Mouse (Mus musculus): ENCODE results near the gene 1700013G24Rik. TPM values are rescaled to one million over a fixed set of nuclear protein-coding genes. Genes with fewer than 3 reads are reported as not detected.
A peak's percentile ranks its signal among the peaks of the same experiment; 100 is the strongest.

The 1700013G24Rik gene
- polyA plus RNA-seq, 1 experiment from 2014 or later: not detected

DNA sequence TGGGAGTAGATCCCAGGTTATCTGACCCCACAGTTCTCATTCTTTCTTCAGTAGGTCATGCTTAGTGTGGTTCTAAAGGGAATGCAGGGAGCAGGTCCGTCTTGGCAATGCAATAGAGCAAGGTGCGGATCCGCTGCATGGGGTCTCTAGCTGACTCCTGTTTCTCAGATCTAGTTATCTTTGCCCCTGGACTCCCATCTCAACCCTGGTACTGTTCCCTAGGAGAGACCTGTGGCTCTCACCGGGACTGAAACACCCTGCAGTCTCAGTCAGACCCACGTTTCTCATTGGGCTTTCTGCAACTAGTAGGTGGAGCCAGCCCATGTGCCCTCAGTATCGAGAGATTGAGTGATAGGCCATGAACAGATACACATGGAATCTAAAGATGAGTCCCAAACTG, 24.5 kb downstream of the 1700013G24Rik start:
- no peak for ATAC-seq (replicated peaks; ENCODE audit: extremely low read depth, insufficient read depth, low FRiP score)
- peak overlapping the region; percentile 86 for H3K27ac ChIP-seq (ENCODE audit: low read length)
- no peaks in the 10 kb centered on the region for H3K36me3 ChIP-seq (ENCODE audit: control insufficient read depth, insufficient read depth)
- peaks cover 100% of the 10 kb centered on the region for H3K4me1 ChIP-seq (ENCODE audit: control insufficient read depth, insufficient read depth, low read length)
- WGBS: 44% methylated on average over 6 of the region's 6 CpGs
- H3K4me3 ChIP-seq (ENCODE audit: low read length): no peak overlapping the region
- peak overlapping the region; percentile 66 for H3K9ac ChIP-seq (ENCODE audit: low read length)
- peak overlapping the region; percentile 65 for H3K4me2 ChIP-seq (ENCODE audit: low read depth, low read length)
- no peaks in the 10 kb centered on the region for H3K9me3 ChIP-seq (replicated peaks; ENCODE audit: control insufficient read depth, low read length)
- no peaks in the 10 kb centered on the region for H3K27me3 ChIP-seq (ENCODE audit: control insufficient read depth, insufficient read depth, low read length)

DNA sequence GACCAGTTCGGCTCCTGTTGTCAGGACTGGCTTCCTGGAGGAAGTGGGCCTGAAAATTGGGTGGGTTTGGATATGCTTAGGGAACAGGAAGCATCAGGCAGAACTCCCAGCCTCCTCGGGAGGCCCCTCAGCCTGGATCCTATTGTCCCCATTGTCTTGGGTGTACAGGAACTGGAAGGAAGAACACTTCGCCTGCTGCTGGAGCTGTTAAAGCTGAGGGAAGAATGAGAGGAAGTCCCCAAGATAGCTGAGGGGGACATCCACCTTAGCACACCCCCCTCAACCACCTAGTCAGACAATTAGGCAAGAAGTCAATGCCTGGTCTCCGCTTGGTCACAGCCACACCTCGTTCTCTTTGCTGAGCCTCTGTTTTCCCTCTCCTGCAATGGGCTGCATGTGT, 25.2 kb downstream of the 1700013G24Rik start:
- 0 out of 2 replicates have a peak, but pooled peaks have one; percentile 3 for ATAC-seq (replicated peaks; ENCODE audit: extremely low read depth, insufficient read depth, low FRiP score)
- no peaks in the 10 kb centered on the region for H3K36me3 ChIP-seq (ENCODE audit: control insufficient read depth, insufficient read depth)
- H3K4me1 ChIP-seq (ENCODE audit: control insufficient read depth, insufficient read depth, low read length): peaks cover 94% of the 10 kb centered on the region
- H3K9me3 ChIP-seq (replicated peaks; ENCODE audit: control insufficient read depth, low read length): no peaks in the 10 kb centered on the region
- H3K27me3 ChIP-seq (ENCODE audit: control insufficient read depth, insufficient read depth, low read length): no peaks in the 10 kb centered on the region
- WGBS: 62% methylated on average over 5 of the region's 5 CpGs
- peak overlapping the region; percentile 86 for H3K27ac ChIP-seq (ENCODE audit: low read length)
- H3K4me3 ChIP-seq (ENCODE audit: low read length): no peak overlapping the region
- no peak overlapping the region for H3K4me2 ChIP-seq (ENCODE audit: low read depth, low read length)
- H3K9ac ChIP-seq (ENCODE audit: low read length): no peak overlapping the region; the same call in 1 of the 2 replicates

DNA sequence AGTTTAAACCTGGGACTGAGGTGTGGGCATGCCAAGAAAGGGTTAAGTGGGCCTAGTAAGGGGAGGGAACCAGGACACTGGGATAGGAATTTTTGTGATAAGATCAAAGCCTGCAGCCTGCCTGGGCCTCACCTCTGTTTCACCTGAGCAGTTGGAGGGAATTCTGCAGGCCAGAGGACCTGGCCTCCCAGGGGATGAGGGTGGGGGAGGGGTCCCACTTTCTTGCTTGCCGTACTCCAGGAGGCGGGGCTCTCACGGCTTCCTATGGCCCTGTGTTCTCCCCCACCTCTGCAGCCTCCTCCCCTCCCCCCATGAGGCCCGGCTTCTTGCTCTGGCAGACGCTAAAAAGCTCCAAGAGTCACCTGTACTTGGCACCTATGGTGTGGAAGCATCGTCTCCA, 26.7 kb downstream of the 1700013G24Rik start:
- ATAC-seq (replicated peaks; ENCODE audit: extremely low read depth, insufficient read depth, low FRiP score): no peak
- peak overlapping the region; percentile 30 for H3K4me2 ChIP-seq (ENCODE audit: low read depth, low read length)

DNA sequence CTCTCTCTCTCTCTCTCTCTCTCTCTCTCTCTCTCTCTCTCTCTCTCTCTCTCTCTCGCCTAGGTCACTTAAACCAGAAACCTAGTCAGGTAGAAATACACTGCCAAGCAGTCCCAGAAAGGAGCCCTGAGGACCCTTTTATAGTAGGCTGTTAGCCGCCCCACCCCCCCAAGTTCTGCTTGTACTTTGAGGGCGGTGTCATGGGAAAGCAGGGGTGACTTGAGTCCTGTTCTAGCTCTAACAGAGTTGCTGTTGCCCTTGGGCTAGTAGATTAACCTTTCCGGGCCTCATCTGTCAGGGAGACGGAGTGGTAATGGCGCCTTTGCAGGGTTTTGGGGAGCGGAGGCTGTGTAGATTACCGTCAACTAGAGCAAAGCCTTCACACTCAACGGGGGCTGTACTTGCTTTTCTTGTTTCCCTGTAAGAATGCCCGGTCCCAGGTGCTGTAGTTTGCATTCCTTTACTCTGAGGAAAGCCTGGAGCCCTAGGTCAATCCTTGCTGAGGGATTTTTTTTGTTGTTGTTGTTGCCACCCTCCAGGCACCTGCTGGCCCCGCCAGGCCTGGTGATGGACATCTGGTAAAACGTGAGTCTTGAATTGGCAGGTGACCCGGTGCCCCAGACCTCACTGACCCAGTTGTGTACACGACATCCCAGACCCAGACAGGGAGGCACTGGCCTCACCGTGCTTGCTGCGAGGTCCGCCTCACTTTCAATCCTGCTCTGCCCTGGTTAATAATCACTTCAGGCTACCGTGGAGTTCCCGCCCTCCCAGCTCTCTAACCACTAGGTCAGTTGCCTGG, 27.3 kb downstream of the 1700013G24Rik start:
- no peaks in the 10 kb centered on the region for H3K27me3 ChIP-seq (ENCODE audit: control insufficient read depth, insufficient read depth, low read length)
- peak overlapping the region; percentile 47 for H3K9ac ChIP-seq (ENCODE audit: low read length)
- no peak for ATAC-seq (replicated peaks; ENCODE audit: extremely low read depth, insufficient read depth, low FRiP score)
- no peaks in the 10 kb centered on the region for H3K9me3 ChIP-seq (replicated peaks; ENCODE audit: control insufficient read depth, low read length)
- peaks cover 93% of the 10 kb centered on the region for H3K4me1 ChIP-seq (ENCODE audit: control insufficient read depth, insufficient read depth, low read length)
- H3K27ac ChIP-seq (ENCODE audit: low read length): peak overlapping the region; percentile 79
- H3K36me3 ChIP-seq (ENCODE audit: control insufficient read depth, insufficient read depth): no peaks in the 10 kb centered on the region
- 38% methylated on average over 19 of the region's 19 CpGs for WGBS
- H3K4me3 ChIP-seq (ENCODE audit: low read length): no peak overlapping the region
- peak overlapping the region; percentile 30; the same call in 1 of the 2 replicates for H3K4me2 ChIP-seq (ENCODE audit: low read depth, low read length)

More for the DNA sequence above, 26.7 kb downstream of the 1700013G24Rik start:
- Histone ChIP-seq H3K27me3 (ENCODE audit: control insufficient read depth, insufficient read depth, low read length) (no peaks in the 10 kb centered on the region), H3K4me3 (ENCODE audit: low read length) (no peak overlapping the region), H3K4me1 (ENCODE audit: control insufficient read depth, insufficient read depth, low read length) (peaks cover 93% of the 10 kb centered on the region), H3K36me3 (ENCODE audit: control insufficient read depth, insufficient read depth) (no peaks in the 10 kb centered on the region), H3K9ac (ENCODE audit: low read length) (peak overlapping the region; percentile 55), H3K27ac (ENCODE audit: low read length) (peak overlapping the region; percentile 79), H3K9me3 (replicated peaks; ENCODE audit: control insufficient read depth, low read length) (no peaks in the 10 kb centered on the region)
- 12% methylated on average over 6 of the region's 6 CpGs for WGBS

DNA sequence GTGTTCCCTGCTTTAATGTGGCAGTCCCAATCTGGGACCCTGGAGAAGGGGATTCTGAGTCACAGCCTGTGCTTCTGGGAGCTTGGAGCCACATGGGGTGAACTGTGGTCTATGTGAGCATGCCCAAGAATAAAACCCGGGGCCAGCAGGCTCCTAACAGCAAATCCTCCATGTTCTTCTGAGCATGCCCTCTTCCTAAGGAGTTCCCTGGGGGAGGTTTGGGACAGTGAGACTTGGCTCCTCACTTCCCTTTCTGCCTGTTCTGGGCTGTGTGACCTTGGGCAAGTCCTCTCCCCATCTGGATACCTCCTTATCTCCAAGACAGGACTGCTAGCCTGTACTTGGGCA, 27.9 kb downstream of the 1700013G24Rik start:
- H3K4me1 ChIP-seq (ENCODE audit: control insufficient read depth, insufficient read depth, low read length): peaks cover 93% of the 10 kb centered on the region
- ATAC-seq (replicated peaks; ENCODE audit: extremely low read depth, insufficient read depth, low FRiP score): no peak
- H3K4me3 ChIP-seq (ENCODE audit: low read length): no peak overlapping the region
- H3K9me3 ChIP-seq (replicated peaks; ENCODE audit: control insufficient read depth, low read length): no peaks in the 10 kb centered on the region
- H3K4me2 ChIP-seq (ENCODE audit: low read depth, low read length): peak overlapping the region; percentile 11; the same call in 1 of the 2 replicates
- 32% methylated on average over 1 of the region's 1 CpGs for WGBS
- H3K27ac ChIP-seq (ENCODE audit: low read length): peak overlapping the region; percentile 79
- no peaks in the 10 kb centered on the region for H3K36me3 ChIP-seq (ENCODE audit: control insufficient read depth, insufficient read depth)
- H3K9ac ChIP-seq (ENCODE audit: low read length): peak overlapping the region; percentile 46
- H3K27me3 ChIP-seq (ENCODE audit: control insufficient read depth, insufficient read depth, low read length): no peaks in the 10 kb centered on the region

DNA sequence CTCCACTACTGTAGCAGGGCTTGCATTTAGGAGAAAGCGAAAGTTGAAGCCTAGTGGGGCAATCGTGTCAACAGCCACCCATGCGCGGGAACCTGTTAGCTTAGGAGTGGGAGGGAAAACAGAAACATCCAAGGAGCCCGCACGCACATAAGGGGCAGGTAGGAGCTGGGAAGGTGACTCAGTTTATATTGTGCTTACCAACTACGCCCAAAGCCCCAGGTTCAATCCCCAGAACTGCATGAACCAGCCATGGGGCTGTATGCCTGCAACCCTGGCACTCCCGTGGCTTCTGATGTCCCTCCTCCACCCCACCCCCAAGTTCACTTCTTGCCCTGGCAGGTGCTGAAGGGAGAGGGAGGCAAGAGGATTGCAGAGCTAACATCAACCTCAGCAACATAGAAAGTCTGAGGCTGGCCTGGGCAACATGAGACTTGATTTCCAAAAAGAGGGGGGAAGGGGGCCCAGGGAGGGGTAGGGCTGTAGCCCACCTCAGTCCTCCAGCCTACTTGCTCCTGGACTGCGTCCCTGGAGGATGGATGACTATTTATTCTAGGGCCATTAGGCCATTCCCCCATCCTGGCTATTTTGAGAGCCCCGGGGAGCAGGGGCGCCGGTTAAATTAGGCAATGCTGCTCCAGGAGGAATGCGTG, 28.4 kb downstream of the 1700013G24Rik start:
- ATAC-seq (replicated peaks; ENCODE audit: extremely low read depth, insufficient read depth, low FRiP score): no peak
- no peaks in the 10 kb centered on the region for H3K27me3 ChIP-seq (ENCODE audit: control insufficient read depth, insufficient read depth, low read length)
- no peak overlapping the region for H3K4me3 ChIP-seq (ENCODE audit: low read length)
- H3K4me2 ChIP-seq (ENCODE audit: low read depth, low read length): peak overlapping the region; percentile 11; the same call in 1 of the 2 replicates
- no peaks in the 10 kb centered on the region for H3K9me3 ChIP-seq (replicated peaks; ENCODE audit: control insufficient read depth, low read length)
- 42% methylated on average over 13 of the region's 13 CpGs for WGBS
- H3K9ac ChIP-seq (ENCODE audit: low read length): peak overlapping the region; percentile 46
- H3K27ac ChIP-seq (ENCODE audit: low read length): peak overlapping the region; percentile 79
- H3K4me1 ChIP-seq (ENCODE audit: control insufficient read depth, insufficient read depth, low read length): peaks cover 93% of the 10 kb centered on the region
- no peaks in the 10 kb centered on the region for H3K36me3 ChIP-seq (ENCODE audit: control insufficient read depth, insufficient read depth)

DNA sequence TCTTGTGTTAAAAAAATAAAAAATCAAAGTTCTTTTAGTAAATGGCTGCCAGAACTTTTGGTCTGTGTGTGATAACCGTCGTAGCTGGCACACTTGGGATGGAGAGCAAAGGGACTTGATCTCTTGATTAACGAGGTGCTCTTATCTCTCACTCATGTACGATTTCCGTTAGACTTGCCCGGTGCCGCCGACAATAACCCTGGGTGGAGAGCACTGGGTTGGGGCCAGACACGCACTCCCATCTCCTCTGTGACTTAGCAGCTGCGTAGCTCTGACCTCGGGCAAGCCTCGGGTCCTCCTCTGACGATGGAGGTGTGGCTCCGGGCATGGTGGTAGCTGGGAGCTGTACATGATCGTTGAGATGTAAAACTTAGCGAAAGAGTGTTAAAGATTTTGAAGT, 30.8 kb downstream of the 1700013G24Rik start:
- no peaks in the 10 kb centered on the region for H3K9me3 ChIP-seq (replicated peaks; ENCODE audit: control insufficient read depth, low read length)
- H3K27ac ChIP-seq (ENCODE audit: low read length): peak overlapping the region; percentile 100
- peak overlapping the region; percentile 2; the same call in 1 of the 2 replicates for H3K4me2 ChIP-seq (ENCODE audit: low read depth, low read length)
- no peak overlapping the region for H3K4me3 ChIP-seq (ENCODE audit: low read length)
- H3K4me1 ChIP-seq (ENCODE audit: control insufficient read depth, insufficient read depth, low read length): peaks cover 93% of the 10 kb centered on the region
- 16% methylated on average over 16 of the region's 16 CpGs for WGBS
- H3K27me3 ChIP-seq (ENCODE audit: control insufficient read depth, insufficient read depth, low read length): no peaks in the 10 kb centered on the region
- H3K9ac ChIP-seq (ENCODE audit: low read length): peak overlapping the region; percentile 10; the same call in 1 of the 2 replicates
- no peaks in the 10 kb centered on the region for H3K36me3 ChIP-seq (ENCODE audit: control insufficient read depth, insufficient read depth)
- ATAC-seq (replicated peaks; ENCODE audit: extremely low read depth, insufficient read depth, low FRiP score): no peak

DNA sequence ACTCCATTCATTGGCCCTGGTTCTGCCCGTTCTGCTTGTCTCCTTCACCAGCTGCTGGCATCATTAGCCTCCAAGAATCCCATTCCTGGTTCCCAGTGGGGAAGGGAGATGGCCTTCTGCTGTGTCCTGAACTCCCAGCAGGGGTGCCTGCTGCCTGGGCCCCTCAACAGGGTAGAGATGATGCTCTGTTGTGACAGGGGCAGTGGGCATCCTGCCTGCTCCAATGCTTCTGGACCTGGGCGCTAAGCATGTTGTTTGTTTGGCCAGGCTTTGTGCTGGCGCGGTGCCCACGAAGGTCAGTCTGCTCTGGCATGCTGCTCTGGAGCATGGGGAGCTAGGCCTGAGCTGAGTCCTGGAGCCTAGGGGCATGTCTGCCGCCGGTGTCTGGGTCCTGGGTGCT, 31.5 kb downstream of the 1700013G24Rik start:
- Histone ChIP-seq H3K27me3 (ENCODE audit: control insufficient read depth, insufficient read depth, low read length) (no peaks in the 10 kb centered on the region), H3K9me3 (replicated peaks; ENCODE audit: control insufficient read depth, low read length) (no peaks in the 10 kb centered on the region), H3K27ac (ENCODE audit: low read length) (peak overlapping the region; percentile 100), H3K4me2 (ENCODE audit: low read depth, low read length) (peak overlapping the region; percentile 24; the same call in 1 of the 2 replicates), H3K4me1 (ENCODE audit: control insufficient read depth, insufficient read depth, low read length) (peaks cover 93% of the 10 kb centered on the region), H3K36me3 (ENCODE audit: control insufficient read depth, insufficient read depth) (no peaks in the 10 kb centered on the region), H3K9ac (ENCODE audit: low read length) (peak overlapping the region; percentile 69), H3K4me3 (ENCODE audit: low read length) (no peak overlapping the region)
- ATAC-seq (replicated peaks; ENCODE audit: extremely low read depth, insufficient read depth, low FRiP score): no peak
- 34% methylated on average over 7 of the region's 7 CpGs for WGBS

Measured in heart, embryonic 16.5 days (tissue).